Mouse (Mus musculus): ENCODE data around the gene Irf4. TPM values are rescaled to one million over a fixed set of nuclear protein-coding genes. Genes with fewer than 3 reads are reported as not detected.

Gene Irf4
- under 1 TPM; 0.16 to 0.26 TPM for total RNA-seq (2021)

DNA sequence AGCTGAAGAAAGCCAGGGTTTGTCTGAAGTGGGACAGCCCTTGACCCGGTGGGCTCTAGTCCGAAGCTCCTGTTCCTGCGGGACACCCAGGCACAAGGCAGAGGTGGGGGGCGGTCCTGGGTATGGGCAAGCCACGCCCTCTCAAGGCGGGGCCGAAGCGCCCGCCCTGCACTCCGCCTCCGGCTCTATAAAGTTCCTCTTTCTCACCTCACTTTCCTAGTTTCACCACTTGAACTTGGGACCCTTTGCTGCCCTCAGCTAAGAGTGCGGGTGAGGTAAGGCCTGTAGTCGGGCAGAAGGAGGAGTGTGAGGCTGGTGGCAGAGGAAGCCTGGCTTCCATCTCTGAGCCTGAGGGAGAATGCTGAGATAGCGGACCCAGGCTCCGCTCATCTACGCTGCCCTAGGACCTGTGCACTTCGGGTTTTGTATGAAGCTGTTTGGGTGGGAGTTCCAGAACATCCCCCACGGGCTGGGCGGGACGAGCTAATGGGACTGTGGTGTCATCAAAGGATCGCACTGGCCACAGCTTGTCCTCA, at the start of gene Irf4:
Irf4 (plus strand) TSS at position 206 of the 536 bp plus-strand sequence.
- DNase-seq, result peak; percentile 29

DNA sequence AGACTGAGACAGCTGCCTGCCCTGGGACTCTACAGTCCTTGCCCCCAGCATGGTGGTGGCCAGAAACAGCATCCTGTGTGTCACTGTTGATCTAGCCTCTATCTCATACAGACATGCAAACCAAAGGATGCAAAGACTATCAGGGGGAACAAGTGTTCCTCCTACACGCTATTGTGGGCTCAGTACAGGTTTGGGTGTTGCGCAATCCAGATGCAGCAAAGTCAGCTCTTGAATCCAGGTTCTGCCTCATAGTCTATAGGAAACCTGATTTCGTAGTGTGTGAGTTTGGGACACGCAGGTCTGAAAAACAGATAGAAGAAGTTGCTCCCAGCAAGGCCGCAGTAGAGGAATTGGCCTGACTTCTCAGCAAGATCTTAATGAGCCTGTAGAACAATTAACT, 46.3 kb upstream of the Irf4 start:
- no peak for DNase-seq

DNA sequence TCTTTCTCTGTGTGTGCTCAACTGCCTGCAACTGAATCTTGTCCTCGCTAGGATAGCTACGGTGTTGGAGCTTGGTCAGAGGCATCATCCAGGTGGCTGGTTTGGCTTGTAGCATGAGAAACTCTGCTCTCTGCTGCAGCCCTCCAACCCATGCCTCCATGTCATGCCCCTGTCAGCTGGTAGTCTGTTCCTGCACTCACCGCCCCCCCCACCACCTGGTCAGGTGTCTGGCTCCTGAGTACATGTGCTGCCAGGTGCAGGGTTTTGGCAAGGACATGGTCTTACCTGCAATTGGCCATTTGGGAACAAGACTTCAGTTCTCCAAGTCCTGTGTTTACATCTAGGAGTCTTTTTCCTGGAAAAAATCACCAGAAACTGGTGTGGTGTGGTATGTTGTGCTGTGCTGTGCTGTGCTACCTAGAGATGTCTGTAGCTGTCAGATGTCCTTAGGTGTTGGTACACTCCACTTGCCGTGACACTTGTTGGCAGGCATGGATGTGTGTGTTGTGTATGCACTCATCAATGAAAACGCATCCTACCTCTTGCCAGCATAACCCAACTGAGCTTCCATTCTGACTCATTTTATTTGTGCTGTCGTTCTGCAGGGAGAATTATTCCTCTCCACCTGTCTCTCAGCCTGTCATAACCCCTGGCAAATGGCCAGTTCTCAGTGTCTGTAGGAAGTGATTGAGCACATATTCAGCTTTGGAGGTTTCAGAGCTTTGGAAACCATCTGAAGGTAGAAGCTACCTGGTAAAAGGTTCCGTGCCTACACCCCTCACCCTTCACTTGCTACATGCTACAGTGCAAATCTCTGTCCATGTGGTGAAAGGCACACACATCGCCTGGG, 44.6 kb upstream of the Irf4 start:
- DNase-seq, result no peak

DNA sequence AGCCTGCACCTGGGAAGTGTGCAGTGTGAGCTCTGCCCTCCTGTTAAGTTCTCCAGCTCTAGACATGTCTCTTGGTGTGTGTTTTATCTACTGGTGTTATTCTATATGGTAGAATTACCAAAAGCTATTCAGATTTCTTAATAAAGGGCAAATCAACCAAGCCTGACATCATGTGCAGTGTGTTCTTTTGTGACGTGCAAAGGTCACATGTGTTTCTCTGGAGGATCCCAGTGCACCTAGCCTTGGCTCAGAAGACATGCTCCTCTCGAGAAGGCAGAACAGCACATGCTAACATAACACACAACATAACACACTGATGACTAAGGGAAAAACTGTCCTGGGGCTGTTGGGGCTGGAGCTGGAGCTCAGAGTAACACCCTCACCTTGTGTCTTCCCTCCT, 38.0 kb upstream of the Irf4 start:
- DNase-seq, result no peak

DNA sequence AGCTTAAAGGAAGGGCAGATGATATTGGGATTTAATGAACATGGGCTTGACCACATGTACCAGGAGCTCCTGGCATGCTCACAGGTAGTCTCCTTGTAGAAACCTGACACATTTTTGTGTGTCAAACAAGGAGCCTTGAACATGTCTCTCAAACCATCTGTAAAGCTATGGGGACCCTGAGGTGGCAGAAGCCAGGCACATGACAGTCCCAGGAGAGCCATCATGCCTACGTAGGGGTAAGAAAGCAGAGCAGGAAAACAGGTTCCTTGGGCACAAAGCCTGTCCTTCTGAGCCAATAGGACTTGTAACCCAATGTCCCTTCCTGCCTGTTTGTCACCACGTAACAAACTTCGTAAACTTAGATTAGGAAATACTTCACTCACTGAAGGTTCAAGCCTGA, 37.3 kb upstream of the Irf4 start:
- DNase-seq, result no peak

DNA sequence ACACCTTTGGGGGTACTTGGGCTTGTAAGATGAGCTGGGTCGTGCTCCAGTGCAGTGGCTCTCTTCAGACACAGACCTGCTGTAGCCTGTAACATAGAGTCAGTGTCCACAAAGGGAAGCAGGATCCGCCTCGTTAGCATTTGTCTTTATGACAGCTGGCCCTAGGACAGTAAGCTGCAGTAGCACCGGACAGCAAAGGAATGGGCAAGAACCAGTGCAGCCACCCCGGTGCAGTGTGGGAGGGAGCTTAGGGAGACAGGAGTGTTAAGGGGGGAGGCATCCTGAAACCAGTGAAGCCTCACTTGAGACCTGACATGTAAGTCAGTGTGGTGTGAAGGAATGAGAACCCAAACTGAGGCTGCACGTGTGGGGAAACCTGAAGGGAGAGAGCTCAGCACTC, 36.7 kb upstream of the Irf4 start:
- DNase-seq, result no peak

DNA sequence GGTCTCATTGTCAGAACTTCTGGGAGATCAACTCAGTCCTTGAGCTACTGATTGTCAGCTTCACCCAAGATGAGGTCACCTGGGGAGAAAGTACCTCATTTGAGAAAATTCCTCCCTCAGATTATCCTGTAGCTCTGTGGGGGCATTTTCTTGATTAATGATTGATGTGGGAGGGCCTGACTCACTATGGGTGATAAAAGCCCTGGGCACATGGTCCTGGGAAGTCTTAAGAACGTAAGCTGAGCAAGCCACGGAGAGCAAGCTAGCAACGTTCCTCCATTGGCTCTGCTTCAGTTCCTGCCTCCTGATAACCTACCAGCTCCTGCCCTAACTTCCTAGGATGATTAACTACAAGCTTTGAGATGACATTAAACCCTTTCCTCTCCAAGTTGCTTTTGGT, 35.4 kb upstream of the Irf4 start:
- no peak for DNase-seq

DNA sequence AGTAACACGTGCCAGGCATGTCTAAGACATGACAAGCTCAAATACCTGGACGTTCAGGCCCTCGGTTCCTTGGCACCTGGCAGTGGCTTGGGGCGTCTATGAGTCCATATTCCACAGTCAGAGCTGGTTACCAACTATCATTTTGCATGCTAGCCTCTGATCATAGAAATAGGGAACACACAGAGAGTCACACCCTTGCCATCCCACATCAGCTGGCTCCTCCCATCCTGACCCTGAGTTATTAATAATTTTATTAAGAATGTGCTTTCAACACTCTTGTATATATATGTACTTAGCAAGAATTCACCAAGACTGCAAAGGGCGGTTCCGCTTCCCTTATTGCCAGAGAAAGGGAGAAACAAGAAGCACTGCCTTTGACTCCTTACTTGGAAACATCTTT, 34.5 kb upstream of the Irf4 start:
- no peak for DNase-seq

DNA sequence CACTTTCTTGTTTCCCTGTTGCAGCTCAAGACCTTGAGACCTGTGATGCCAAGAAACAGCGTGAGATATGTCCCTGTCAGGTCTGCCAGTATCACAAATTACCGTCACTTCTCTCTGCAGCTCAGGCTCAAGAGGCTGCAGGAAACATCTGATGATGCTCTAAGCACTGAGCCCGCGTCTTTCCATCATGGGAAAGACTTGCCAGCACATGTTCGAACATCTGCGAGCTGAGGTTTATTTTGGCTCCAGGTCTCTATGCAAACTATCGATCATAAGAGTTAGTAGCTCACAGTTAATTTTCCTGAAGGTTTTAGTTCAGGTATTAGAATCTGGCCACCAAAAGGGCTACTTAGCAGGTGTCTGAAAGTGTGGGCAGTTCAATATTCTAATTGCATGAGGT, 34.0 kb upstream of the Irf4 start:
- no peak for DNase-seq

DNA sequence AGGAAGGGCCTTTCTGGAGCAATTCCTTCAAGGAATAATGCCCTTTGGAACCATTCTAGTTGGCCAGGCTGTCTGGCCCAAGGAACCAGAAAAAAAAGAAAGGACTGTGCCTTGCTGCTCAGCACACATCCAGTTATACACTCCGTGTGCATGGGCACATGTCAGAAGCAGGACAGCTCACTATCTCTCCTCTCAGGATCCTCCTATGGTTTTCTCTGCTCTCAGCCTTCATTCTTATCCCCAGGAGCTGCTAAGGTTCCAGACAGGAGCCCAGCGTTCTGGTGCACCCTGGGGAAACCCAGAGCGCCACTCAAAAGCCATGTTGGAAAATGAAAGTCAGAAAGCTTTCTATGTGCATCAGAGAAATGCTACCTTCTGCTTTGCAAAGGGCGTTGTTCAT, 33.5 kb upstream of the Irf4 start:
- no peak for DNase-seq

DNA sequence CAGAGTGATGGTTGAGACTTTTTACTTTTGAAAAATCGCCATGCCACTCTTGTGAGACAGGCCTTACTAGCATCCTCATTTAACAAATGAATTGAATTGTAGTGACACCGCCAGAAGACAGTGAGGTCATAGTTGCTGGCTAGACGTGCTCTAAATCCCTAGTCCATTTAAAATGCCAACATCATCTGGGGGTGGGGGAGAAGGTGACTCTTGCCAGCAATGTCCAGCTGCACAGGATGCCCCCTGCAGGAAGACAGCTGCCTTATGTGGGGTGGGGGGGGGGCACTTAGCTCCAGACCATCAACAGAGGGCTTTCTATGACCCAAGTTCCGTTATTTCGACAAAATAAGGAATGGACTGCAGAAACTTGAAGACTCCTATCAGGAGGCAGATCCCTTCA, 32.4 kb upstream of the Irf4 start:
- DNase-seq, result no peak

DNA sequence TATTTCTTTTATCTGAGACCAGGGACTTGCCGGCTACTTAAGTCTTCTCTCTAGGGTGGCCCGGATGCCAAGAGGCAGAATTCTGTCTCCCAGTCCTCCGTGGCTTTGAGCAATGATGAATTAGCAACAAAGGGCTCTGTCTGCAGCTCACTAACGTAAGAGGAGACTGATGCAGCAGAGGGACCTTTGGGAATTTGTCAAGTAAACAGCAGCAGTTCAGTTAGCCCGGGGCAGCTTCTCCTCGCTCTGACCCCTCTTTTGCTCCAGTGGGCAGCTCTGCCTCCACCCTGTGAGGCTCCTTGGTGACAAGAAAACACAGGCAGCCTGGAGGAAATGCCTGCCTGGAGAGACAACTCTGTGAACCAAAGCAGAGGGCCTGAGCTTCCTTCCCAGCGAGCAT, 26.4 kb upstream of the Irf4 start:
- no peak for DNase-seq

DNA sequence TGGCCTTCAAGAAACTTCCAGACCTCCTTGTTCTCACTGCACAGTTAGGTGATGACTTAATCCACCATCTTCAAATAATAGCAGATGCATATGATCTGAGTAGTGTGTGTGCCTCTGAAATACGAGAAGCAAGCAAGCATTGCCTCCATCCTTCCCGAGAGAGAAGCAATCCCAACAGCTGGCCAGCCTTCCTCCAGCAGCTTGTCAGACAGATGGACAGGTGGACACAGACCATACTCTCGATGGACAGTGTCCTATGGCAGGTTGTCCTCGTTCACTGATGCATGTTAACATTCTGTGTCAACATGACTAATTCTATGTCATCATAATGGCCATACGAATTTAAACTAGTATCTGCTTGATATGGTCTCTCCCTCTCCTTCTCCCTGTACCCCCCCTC, 25.8 kb upstream of the Irf4 start:
- no peak for DNase-seq

DNA sequence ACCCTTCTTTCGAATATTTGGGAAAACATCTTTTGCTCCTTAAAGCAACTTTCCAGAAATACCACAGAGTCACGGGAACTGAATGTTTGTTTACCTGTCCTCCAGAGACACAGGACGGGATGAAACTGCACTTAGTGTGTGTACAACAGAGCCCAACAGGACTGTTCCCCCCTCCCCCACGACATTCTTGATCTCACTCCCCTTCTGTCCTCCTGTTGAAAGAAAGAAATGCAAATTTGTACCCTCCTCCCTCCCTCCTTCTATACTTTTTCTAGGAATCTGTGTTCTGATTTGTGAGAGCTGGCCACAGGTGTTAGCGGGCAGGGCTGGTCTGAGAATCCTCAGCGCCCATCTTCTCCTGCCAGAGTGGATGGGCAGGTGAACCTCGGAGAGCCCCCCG, 25.2 kb upstream of the Irf4 start:
- DNase-seq, result no peak

DNA sequence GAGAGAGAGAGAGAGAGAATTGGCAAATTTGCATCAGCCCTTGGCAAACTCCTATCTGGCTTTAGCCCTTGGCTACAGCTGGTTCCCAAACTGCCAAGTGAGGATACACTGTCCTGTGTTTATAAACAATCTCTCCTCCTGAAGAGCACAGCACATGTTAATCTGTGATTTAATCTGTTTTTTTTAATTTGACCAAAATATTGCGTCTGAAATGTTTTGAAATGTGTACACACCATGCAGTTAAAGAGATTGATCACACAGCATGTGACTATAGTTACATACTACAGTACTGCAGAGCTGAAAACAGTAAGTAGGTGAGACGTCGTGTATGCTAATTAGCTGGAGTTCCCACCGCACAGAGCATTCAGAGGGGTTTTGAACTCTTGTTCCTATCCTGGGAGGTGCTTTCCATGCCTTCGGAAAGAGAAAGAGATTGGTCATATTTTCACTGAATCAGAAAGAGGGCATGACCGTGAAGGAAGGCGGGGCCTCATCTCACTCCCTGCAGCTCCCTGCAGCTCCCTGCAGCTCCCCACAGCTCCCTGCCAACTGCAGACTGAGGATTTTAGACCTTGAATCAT, 24.2 kb upstream of the Irf4 start:
- DNase-seq, result no peak

DNA sequence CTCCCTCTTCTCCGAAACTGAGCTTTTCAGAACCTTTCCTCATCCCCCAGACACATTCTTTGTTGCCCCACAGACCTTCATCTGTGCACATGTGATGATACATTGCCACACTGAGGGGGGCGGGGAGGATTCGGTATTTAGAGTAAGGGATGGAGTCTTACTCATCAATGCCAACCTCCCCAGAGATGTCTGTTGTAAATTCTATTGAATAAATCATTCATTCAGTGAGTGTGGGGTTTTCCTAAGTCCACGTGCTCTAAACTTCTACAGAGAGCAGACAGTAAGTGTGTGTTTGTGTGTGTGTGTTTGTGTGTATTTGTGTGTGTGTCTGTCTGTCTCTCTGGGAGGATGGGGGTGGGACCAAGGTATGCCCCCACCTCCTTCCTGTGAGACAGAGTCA, 22.1 kb upstream of the Irf4 start:
- no peak for DNase-seq

DNA sequence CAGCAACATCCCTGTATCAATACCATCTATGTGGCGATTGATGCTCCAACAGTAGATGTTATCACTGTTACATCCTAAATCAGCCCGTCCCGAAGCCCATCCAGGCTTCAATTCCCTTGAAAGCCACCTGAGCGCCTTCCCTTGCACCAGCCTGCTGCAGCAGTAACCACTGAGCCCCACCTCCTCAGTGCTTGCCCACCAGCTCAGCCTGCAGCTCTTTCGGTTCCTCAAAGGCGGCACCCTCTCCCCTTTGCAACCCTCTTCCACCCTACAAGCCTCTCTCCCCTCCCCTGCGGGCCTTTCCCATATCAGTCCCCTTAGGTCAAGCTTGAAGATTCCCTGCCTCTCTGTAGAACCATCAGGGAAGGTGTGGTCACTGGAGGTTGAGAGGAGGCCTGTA, 20.9 kb upstream of the Irf4 start:
- DNase-seq, result no peak

DNA sequence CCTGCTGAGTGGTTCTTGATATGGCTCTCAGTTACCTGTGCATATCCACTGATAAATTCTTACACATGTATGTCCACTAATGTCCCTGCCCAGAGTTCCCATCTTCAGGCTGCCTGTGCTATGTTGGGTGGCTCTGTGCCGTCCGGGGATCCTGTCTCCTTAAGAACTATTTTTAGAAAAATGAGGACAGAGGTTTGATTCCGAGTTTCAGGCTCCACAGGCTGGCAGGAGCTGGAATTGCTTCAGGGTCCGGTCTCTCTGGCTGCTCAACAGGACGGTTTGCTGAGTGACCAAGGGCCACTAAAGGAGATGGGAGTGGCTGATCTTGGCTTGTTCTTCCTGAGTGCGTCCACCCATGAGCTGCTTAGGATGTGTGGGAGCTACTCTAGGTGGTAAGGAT, 19.8 kb upstream of the Irf4 start:
- DNase-seq, result peak; percentile 55

DNA sequence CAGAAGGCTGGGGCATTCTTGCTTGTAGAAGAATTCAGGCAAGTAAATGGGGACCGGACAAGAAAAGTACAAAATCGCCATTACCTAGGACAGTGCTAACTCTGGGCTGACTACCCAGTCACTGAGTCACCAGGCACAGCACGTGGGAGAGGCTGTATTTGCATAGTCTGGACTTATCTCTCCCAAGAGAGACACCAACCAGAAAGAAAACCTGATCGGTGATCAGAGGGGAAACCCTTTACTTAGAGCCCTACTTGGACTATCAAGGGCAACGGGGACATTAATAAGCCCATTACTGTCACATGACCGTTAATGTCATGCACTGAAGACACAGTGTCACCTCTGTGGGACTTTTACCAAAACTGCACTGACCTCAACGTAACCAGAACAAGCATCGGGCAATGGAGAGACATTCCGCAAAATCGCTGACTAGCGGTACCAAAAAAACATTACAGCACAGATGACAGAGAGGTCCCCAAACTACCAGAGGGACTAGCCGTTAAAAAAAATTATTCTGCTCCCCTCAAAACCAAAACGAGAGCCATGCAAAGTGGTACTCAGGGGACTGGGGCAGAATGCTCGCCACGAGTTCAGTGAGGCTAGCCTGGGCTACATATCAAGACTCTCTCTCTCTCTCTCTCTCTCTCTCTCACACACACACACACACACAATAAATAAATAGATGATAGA, 18.8 kb upstream of the Irf4 start:
- no peak for DNase-seq

DNA sequence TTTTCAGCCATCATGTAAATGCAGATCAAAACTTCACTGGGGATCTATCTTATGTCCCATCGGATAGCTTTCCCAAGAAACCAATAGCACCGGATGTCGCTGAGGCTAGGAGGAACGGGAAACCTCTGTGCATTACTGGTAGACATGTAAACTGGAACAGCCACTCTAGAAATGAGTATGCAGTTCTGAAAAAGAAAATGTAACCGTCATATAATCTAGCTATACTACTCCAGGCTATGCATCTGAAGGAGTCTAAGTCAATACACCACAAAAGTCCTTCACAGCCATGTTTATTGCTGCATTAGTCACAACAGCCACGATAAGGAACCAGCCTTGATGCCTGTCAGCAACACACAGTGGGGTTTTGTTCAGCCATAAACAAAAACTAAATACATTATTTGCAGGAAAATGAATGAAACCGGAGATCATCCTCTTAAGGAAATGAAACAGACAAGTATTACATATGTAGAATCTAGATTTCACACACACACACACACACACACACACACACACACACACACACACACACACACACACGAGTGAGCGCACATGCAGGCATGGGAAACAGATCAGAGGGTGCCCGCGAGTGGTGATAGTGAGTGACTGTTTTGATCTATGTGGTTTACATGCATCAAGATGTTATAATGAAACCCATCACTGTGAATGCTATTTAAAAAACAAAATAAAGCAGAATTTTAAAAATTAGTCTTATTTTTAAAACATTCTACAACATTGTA, 16.1 kb upstream of the Irf4 start:
- DNase-seq, result no peak

DNA sequence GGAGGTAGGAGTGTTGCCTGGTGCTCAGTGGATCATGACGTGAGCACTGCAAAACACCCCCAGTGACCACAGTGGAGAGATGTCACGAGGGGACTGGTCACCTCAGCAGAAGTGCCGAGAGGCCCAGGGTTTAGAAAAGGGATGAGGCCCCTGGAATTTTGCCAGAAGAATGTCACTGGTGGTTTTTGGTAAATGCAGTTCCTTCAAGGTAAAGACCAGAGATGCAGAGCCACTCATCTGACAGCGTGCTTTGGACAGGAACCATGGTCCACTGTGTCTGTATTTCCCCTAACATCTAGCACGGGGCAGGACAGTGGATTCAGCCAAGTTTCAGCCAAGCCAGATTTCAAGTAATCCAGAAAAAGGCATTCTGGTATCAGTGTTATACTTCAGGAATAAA, 12.3 kb upstream of the Irf4 start:
- no peak for DNase-seq

DNA sequence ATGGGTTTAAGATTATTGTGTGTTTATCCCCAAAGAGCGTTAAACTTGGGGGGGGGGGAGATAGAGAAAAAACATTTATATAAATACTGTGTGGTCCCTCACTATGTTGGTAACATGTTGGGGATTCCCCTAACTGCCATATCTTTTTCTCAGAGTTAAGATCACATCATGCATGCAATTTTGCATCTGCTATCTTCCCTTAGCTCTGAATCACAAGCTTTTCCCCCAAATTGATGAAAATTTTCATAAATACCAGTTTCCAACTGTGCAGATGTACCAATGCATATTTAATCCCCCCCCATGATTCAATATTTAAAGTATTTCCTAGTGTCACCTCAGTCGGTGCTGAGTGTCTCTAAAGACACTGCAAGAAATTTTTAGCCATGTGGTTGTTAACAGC, 11.8 kb upstream of the Irf4 start:
- no peak for DNase-seq

DNA sequence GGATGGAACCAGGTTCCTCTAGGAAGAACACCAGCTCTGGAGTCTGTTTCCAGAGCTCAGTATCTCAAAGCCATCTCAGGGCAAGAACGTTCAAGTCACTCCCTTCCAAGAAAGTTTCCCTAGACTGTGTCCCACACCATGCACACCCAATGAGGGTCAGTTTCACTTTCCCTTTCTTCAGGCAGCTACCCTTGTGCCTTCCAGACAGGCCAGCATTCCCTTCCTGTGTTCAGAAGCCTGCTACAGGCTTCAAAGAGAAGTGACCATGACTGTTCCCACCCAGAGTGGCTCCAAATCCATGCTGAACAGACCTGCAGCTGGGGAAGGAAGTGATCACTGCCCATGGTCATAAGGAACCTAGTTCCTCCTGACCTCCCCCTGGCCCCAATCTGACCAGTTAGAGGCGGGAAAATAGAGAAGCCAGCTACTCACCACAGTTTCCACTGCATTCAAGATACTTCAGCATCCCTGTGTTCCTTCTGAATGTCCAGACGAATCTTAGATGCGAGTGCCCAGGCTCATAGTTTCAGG, 10.7 kb upstream of the Irf4 start:
- DNase-seq, result no peak

Measured in heart, postnatal 4 days (tissue).